Mouse (Mus musculus): ENCODE measurements around the gene Sema4d.

Sema4d gene

GRCm38 (mm10) chr13:51777738-51778274, 15.7 kb downstream of the Sema4d start:
- DNase-seq, result no peak

DNA sequence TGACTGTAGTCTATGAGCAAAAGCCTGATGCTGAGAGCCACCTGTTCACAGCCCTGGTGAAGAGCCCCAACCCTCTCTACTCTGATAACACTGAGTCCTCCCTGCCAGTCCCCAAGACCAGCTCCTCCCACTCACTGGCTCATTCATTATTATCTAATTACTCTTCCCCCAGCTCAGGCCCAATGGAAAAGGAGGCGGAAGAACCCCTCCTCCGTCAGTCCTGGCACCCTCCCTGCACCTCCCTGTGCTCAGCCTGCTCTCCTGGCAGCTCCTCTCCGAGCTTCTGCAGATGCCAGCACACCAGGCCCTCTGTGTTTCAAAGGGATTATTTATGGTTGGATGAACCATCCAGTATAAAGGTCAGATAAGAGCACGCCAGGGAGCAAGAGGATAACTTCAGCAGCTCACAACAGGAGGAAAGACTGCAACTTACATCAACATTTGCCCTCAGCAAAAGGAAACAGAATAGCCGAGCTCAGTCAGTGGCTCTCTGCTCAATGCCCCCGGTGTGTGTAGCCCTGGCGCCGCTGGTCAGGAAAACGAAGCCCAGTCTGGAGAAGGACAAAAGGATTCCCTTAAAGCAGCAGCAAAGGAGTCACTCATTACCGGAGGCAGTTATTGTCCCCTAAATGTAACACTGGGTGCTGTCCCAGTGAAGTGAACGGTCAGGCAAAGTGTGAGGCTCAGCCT, 16.4 kb downstream of the Sema4d start:
- peak; percentile 60 to 75 for DNase-seq

GRCm38 (mm10) chr13:51776160-51776737, 17.3 kb downstream of the Sema4d start:
- DNase-seq, result no peak

DNA sequence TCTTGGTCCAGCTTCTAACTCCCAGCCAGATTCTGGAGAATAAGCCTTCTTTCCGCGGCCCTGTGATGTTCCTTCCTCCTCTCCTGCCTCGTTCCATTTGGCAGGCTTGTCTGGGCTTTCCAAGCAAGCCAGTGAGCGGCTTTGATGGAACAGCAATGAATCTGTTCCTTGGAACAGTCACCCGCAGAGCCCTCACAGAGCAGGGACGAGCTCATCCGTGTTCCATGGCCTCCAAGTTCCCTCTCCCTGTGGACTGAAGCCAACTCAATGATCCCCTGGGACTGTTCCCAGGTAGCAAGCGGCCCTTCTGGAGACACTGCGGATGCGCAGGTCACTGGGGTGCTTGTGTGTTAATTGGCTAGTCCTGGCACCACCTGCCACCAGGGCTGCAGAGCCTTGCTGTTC, 21.7 kb downstream of the Sema4d start:
- DNase-seq, result no peak

DNA sequence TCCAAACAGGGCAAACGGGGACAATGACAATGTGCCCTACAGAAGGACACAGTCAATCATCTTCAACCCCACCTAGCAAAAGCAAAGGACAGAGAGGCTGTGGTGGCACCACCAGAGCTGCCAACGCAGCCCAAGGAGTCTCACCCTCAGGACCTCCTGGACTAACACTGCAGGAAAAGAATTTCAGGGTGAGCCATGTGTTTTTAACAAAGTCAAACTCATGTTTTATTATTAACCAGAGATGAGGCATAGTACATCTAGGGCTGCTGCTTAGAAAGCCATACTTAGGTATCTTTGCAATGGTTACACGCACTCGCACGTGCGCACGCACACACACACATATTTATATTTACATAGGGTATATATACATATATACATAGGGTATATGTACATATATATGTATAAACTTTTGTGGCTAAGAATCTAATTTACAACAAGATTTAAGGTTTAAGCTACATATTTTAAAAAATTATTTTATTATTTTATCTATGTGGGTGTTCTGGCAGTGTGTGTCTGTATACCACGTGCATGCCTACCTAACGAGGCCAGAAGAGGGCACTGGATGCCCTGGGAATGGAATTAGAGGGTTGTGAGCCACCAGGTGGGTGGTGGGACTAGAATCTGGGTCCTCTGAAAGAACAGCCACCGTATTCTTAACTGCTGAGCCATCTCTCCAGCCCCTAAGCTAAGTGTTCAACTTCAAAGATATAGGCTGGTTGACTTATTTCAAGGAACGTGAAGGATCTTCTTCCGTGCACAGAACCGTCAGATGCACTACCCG, 22.7 kb downstream of the Sema4d start:
- DNase-seq, result no peak

DNA sequence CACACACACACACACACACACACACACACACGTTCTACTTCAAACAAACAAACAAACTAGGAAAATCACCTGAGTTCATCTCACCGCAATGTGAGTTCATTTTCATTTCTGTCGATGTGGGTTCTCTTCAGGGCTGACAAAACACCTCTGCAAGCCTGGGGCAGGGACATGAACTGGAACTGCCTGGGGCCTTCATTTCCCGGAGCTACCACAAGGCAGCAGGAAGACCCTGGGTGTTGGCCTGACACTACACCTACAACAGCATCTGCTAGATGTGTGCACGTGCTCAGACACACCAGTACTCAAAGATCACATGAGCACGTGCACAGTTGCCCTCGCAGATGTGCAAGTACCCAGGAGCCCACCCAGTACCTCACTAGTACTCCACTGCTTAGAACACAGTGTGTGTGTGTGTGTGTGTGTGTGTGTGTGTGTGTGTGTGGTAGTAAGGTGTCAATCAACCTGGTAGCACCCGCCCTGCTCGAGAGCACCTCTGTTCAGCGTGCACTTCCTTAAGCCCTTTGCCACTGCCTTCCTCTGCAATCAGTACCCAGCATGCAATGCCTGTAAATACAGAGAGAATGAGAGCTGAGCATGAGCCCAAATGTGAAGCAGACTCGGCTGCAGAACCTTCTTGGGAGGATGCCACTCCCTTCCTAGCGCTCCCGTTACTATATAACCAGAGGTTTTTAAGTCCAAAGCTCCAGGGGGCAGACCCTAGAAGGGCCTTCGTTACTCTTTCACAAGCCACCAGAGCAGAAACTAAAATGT, 25.4 kb downstream of the Sema4d start:
- DNase-seq, result peak; percentile 56 to 74

DNA sequence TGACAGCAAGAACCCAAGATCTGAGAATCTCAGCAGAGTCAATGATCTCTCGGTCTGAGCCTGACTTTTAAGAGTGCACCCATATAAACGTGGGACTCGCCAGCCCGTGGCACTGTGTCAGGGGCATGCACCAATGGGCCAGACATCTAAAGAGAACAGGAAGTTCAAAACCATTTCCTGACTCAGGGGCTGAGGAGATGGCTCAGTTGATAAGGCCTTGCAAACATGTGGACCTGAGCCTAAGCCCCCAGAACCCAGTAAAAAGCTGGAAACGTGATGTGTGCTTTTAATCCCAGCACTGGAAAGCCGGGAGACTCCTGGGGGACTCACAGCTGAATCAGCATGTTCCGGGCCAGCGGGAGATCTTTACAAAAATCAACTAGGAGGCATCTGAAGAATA, 26.0 kb downstream of the Sema4d start:
- DNase-seq, result peak in 1 of 2 experiments; percentile 36

- DNase-seq, result no peak
These were observed 26.8 kb downstream of the Sema4d start for GRCm38 (mm10) chr13:51766756-51767155.

DNA sequence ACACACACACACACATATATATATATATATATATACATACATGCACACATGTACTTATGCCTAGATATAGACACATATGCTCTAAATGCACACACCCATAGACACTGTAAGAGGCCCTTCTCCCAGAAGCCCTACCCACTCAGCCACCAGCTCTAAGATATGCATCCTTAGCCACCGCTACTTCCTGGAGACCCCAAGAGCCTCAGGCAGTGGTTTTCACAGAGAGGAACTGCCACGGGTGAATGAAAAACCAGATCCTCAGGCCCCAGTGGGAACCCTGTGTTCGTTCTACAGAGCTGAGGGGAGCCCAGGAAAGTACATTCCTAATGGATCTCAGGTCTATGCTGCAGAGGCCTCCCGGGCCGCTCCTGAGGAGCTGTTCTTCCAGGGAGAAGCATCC, 28.2 kb downstream of the Sema4d start:
- no peak for DNase-seq

GRCm38 (mm10) chr13:51763019-51763698, 30.4 kb downstream of the Sema4d start:
- no peak for DNase-seq

- DNase-seq, result no peak
These were observed 32.2 kb downstream of the Sema4d start for GRCm38 (mm10) chr13:51761186-51761813.

DNA sequence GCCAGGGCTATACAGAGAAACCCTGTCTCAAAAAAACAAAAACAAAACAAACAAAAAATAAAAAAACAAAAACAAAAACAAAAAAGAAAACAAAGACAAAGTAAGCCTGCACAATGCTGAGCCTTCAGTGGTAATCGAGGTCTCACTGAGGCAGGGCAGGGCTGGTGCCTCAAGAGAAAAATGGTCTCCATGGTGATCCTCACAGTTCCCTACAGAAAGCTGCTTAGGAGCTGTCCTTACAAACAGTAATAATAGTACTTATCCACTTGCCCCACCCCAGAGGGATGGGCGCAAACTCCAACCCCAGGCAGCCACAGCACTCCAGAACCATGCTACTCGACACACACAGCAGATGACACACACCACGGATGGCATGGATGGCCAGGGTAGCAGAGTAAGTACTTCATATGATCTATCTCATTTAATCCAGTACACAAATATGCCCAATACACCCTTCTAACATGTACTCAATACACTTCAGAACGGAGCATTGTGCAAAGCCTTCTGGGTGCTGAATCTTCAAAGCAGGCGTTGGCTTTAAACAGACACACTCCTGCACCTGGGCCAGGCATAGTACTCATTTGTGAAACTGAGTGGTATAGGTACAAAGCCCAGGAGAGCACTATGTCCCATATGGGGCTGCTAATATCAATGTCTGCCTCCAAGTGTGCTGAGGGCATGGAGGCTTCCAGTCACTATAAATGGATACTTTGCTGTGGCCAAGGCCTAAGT, 34.1 kb downstream of the Sema4d start:
- no peak for DNase-seq

DNA sequence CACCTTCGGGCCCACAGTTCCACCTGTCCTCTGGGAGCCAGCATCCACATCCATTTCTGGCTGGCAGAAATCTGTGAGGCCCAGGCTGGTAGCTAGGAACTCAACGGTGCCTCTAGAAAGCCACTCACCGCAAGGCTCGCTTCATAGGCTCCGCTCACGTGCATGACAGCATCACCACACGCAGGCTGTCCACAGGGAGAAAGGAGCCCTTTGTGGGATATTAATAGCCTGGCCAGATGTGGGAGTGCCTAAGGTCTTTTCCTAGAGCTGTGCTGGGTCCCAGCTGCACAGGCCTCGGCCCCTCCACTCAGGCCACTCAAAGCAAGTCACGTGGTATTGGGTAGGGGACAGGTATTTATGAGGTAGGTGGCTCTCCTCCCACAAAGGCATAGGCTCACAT, 35.1 kb downstream of the Sema4d start:
- no peak for DNase-seq

GRCm38 (mm10) chr13:51757099-51757498, 36.4 kb downstream of the Sema4d start:
- DNase-seq, result no peak

DNA sequence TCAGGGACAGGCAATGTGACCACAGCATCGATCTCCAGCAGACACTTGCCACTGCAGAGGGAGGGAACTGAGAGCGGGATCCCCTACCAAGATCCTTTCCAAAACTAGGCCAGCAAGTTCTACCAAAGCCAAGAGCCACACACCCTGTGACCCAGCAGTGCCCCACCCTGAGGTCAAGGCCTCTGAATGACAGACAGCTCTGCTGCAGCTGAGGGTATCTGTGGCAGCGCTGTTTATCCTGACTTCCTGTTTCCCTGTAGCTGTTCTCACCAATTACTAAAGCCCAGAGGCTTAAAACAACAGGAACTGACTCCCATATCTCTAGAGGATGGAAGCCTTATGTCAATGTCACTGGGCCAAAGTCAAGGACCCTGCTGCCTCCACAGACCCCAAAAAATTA, 37.0 kb downstream of the Sema4d start:
- DNase-seq, result no peak

- DNase-seq, result no peak
These were observed 37.5 kb downstream of the Sema4d start for GRCm38 (mm10) chr13:51756019-51756418.

DNA sequence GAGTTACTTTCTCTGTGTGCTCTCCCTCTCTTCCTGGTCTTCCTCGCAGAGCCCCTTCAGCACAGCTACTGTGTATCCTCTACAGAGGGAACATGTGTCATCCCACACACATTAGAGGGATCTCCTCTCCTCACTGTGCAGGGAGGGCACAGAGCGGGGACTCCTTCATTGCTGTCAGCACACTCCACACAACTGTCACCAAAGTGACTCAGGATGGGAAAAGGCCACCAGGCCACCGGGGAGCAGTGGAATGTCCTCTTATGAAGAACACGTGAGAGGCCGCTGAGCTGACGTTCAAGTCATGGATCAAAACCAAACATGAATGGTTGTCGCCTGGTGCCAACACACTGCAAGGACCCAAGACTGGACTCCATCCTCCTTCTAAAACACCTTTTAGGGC, 38.0 kb downstream of the Sema4d start:
- DNase-seq, result no peak

GRCm38 (mm10) chr13:51754559-51755126, 38.9 kb downstream of the Sema4d start:
- DNase-seq, result no peak

GRCm38 (mm10) chr13:51753802-51754444, 39.6 kb downstream of the Sema4d start:
- peak in 1 of 2 experiments; percentile 42 for DNase-seq

DNA sequence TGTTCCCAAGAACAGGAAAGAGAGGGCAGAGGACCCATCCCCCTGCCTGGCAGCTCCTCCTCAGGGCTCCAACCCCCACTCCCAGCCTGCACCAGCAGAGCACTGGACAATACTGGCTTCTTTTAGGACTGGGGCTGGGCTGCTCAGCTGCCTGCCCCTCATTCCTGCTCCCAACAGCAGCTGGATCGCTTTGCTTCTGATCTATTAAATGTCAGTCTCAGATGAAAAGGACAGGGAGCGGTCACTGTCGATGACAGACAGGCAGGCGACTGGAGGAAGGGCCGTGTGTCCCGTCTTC, 40.4 kb downstream of the Sema4d start:
- no peak for DNase-seq

Data from kidney, postnatal 4 days (tissue).